Mouse (Mus musculus): ENCODE data around the gene Stk40.

Gene Stk40

GRCm38 (mm10) chr4:126097711-126098253, 6.0 kb upstream of the Stk40 start:
- DNase-seq (ENCODE audit: low spot score in 2 of 2) = no peak

DNA sequence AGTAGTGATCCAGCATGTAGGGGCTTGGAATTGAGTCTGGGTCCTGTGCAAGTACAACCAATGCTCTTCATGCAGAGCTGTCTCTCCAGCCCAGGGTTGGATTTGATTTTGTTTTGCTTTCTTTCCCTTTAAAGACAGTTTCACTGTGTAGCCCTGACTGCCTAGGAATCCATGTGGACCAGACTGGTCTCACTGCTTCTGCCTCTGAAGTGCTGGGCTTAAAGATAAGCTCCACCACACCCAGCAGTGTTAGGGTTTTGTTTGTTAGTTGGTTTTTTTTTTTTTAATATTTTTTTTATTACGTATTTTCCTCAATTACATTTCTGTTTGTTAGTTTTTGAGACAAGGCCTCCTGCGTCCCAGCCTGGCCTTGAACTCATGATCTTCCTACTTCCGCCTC, 4.4 kb upstream of the Stk40 start:
- DNase-seq (ENCODE audit: low spot score in 2 of 2) = no peak

DNA sequence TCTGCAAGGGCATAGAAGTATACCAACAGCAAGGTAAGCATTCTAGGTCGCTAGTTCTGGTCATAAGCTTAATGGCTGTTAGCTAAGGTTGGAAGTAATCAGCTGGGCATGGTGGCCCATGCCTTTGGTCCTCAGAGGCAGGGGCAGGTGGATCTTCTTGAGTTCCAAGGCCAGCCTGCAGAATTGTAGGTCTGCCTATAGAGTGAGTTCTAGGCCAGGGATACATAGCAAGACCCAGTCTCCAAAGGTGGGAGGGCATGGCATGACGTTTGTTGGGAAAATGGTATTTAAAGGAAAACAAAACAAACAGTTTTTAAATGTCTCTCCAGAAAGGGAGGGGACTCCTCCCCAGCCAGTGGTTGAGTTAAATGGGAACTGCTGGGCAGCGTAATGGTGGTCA, 3.0 kb upstream of the Stk40 start:
- no peak for DNase-seq (ENCODE audit: low spot score in 2 of 2)

- DNase-seq (ENCODE audit: low spot score in 2 of 2) = no peak
Measured at GRCm38 (mm10) chr4:126102061-126102841, 1.5 kb upstream of the Stk40 start.

DNA sequence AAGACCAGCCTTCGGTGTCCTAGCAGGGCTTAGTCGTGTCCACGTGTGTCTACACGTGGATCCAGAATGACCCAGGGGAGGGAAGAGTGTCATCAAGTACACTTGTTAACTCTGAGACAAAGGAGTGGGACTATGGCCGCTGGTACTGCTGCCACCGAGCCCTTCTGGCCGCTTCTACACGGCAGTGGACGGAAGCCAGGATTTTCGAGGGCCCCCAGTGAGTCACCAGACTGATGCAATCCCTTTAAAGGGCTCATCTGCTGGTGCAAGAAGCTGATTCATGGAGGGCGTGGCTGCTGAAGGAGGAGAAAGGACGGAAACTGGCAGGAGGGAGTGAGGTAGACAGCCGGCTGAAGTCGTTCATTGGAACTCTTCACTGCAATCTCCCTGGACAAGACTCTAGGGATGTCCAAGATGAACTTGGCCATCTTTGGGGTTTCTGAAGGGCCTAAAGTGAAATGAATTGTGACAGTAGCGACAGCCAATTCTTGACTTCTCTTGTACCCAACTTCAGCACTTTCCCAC, 638 bp upstream of the Stk40 start:
- peak; percentile 83 to 90 for DNase-seq (ENCODE audit: low spot score in 2 of 2)

GRCm38 (mm10) chr4:126104261-126105075, 711 bp downstream of the Stk40 start:
- no peak for DNase-seq (ENCODE audit: low spot score in 2 of 2)

DNA sequence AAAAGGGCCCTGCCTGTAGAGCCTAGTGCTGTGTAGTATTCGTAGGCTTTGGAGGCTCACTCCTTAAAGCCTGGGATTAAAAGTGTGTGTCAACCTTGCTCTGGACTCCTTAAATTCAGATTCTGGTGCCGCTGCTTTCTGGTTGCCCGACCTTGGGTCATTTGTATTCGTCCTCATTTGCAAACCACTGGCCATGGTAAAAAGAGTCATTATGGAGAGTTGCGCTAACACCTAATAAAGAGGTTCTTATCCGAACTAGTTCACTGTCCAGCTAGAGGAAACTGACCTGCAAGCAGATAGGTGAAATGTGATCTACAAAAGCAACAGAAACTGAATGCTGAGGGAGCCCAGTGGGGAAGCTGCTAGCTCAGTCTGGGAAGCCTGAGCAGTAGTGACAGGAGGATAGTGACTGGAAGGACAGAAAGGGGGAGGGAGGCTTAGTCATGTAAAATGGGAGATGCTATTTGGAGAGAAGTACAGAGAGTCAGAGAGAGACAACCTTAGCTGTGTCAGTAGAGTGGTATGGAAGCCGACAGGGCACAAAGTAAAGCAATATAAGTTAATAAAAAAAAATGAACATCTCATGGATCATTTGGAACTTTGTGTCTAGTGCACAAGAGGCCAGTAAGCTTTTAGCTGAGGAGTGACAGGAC, 1.5 kb downstream of the Stk40 start:
- no peak for DNase-seq (ENCODE audit: low spot score in 2 of 2)

DNA sequence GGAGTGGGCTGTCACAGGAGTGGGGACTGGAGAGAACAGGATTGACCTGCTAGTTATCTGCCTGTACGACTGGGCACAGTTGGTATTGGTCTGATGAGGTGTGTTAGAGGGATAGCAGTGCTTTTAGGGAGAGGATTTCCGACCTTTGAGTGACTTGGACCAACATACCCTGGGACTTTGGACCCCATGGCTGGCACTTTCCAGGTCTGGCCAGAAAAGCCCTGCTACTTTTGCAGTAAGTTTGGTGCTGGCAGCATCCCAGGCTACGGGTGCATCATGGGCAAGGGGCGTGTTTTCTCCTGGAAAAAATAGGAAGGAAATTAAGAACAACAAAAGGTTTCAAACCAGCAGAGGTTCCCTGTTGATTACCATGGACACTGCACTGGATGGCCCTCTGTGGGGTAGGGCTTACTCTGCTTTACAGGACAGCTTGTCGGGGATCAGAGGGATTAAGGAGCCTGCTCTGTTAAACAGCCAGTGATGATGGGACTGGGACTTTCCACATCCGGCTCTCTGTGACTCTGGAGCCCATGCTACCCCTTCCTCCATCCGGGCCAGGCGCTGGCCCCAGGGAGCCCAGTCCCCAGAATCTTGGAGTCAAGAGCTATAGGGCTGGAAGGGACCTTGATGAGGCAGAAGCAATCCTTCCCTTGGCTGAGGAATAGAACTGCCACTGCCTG, 4.4 kb downstream of the Stk40 start:
- no peak for DNase-seq (ENCODE audit: low spot score in 2 of 2)

GRCm38 (mm10) chr4:126109613-126110373, 6.0 kb downstream of the Stk40 start:
- DNase-seq (ENCODE audit: low spot score in 2 of 2) = no peak

GRCm38 (mm10) chr4:126110374-126111152, 6.8 kb downstream of the Stk40 start:
- DNase-seq (ENCODE audit: low spot score in 2 of 2) = peak; percentile 74

GRCm38 (mm10) chr4:126111153-126111549, 7.4 kb downstream of the Stk40 start:
- DNase-seq (ENCODE audit: low spot score in 2 of 2) = no peak

DNA sequence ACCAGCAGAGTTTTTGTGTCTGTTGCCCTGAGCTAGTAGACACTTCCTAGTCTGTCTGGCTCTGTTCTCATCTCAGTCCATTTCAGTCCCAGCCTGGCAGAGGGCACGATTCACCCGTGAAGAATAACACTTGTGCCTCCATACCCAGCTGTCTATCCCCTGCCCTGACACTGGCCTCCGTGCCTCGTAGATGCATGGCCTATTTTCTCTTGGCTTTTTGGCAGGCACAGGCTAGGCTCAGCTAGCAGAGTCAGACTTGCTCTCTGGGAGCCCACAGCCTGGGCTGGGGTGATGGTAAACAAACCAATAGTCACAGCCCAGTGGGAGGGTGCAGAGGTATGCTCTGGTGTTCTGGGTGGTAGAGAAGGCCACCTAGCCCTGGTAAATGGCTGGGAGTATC, 9.5 kb downstream of the Stk40 start:
- DNase-seq (ENCODE audit: low spot score in 2 of 2) = no peak

DNA sequence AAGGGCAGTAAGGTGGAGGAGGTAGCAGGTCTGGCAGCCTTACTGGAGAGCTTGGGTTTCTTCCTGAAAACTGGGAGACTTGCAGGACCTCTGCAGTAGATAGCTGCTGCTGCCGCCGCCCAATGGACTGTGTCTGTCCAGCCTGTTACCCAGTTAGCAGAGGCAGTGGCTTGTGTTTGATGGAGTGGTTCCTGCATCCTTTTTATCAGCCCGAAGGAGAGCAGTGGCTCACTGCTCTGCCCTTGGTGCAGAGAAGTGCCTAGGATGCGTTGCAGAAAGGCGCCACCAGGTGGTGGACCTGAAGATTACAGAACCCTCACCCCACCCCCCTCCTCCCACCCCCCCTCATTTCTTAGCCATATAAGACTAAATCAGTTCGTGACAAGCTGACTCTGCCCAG, 10.2 kb downstream of the Stk40 start:
- DNase-seq (ENCODE audit: low spot score in 2 of 2) = peak; percentile 47 to 74

GRCm38 (mm10) chr4:126115411-126115810, 11.7 kb downstream of the Stk40 start:
- no peak for DNase-seq (ENCODE audit: low spot score in 2 of 2)

- DNase-seq (ENCODE audit: low spot score in 2 of 2) = no peak
Measured at GRCm38 (mm10) chr4:126115871-126116521, 12.2 kb downstream of the Stk40 start.

DNA sequence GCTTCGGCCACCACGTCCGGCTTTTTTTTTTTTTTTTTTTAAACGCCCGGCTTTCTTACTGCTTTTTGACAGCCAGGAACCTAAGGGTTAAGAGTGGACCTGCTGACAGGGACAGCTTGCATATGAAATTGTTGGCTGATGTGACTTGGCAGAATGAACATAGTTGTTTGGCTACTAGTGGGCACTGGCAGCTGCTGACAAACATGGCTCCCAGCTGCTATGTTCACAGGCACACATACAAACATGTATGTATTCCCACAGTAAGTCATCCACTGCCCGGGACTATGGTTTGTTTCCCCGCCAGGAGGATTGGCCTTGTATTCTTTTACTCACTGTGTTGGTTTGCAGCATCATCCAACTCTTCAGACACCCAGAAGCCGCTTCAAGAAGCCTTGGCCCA, 13.4 kb downstream of the Stk40 start:
- no peak for DNase-seq (ENCODE audit: low spot score in 2 of 2)

DNA sequence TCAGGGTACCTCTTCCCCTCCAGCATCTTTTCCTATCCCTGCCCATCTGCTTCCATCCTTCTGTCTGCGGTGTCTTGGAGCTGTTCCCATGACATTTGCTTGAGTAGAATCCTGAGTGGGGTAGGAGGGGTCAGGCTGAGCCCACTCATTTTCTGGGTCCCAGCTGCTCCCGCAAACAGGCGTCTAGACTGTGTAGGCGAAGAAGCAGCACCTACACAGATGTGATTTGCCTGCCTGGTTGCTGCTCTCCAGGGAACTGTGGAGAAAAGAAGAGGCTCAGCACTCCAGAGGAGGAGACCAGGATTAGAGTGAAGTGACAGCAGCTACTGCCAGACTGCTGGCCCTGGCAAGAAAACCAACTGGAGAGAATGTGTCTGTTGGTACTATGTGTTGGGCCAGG, 14.9 kb downstream of the Stk40 start:
- DNase-seq (ENCODE audit: low spot score in 2 of 2) = no peak

DNA sequence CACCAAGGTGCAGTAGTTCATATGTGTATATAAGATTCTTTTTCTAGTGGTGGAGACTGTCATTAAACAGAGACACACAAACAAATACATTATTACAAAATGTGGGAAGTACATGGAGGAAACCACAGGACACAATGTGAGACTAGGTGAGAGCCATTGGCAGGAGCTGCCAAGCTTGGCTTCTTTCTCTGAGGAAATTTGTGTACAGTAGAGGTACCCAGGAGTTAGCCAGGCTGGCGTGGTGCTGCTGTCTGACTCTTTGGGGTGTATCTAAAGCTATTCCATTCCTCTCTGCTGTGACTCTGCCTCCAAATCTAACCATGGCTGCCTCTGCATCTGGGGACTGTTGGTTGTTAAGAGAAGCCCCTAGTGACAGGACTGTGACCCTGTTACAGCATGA, 15.3 kb downstream of the Stk40 start:
- no peak for DNase-seq (ENCODE audit: low spot score in 2 of 2)

GRCm38 (mm10) chr4:126120052-126120451, 16.3 kb downstream of the Stk40 start:
- no peak for DNase-seq (ENCODE audit: low spot score in 2 of 2)
